Mouse (Mus musculus) hindbrain, postnatal 0 days (tissue): Measurements from ENCODE around the gene Aip. TPM values are rescaled to one million over a fixed set of nuclear protein-coding genes. Genes with fewer than 3 reads are reported as not detected.

Source experiments
- ATAC-seq: fragments of 200-750 bp; cut with Nextera tagmentation; 2 replicates; pipeline ENCODE4 v1.8.0; 2017; ENCODE audit warnings: mild to moderate bottlenecking, moderate TSS enrichment, moderate library complexity
- DNase-seq: peaks from one replicate; pipeline ENCODE4 v3.0.0-alpha.2; 2015; ENCODE audit warnings: low spot score
- H3K27ac ChIP-seq: fragments of 300-500 bp; sonication (generic); 2 replicates; pipeline ENCODE4 v1.5.1; 2014; ENCODE audit warnings: mild to moderate bottlenecking
- H3K27me3 ChIP-seq: fragments of 300-500 bp; sonication (generic); 2 replicates; pipeline ENCODE4 v1.6.1; 2014; ENCODE audit warnings: low read length, mixed read lengths; ENCODE audit not compliant: insufficient read depth
- H3K36me3 ChIP-seq: fragments of 300-500 bp; sonication (generic); 2 replicates; pipeline ENCODE4 v1.6.1; 2014; ENCODE audit warnings: low read length, mixed read lengths; ENCODE audit not compliant: insufficient read depth
- H3K4me1 ChIP-seq: fragments of 300-500 bp; sonication (generic); 2 replicates; pipeline ENCODE4 v1.6.1; 2014; ENCODE audit warnings: antibody characterized with exemption, low read length, mixed read lengths; ENCODE audit not compliant: insufficient read depth
- H3K4me2 ChIP-seq: fragments of 300-500 bp; sonication (generic); 2 replicates; pipeline ENCODE4 v1.6.1; 2014; ENCODE audit warnings: low read depth, mild to moderate bottlenecking, low read length, moderate library complexity, mixed read lengths
- H3K4me3 ChIP-seq: fragments of 300-500 bp; sonication (generic); 2 replicates; pipeline ENCODE4 v1.5.1; 2014; ENCODE audit warnings: low read length
- H3K9ac ChIP-seq: fragments of 300-500 bp; sonication (generic); replicated peaks from 2 replicates; pipeline ENCODE4 v1.6.1; 2014; ENCODE audit warnings: mild to moderate bottlenecking, low read length, moderate library complexity, mixed read lengths
- H3K9me3 ChIP-seq: fragments of 300-500 bp; sonication (generic); 2 replicates; pipeline ENCODE4 v1.6.1; 2016; ENCODE audit warnings: low read length, mixed read lengths
- CTCF ChIP-seq: IDR thresholded peaks from 2 replicates; pipeline ENCODE4 v1.5.1; 2016; ENCODE audit warnings: antibody characterized with exemption, control low read depth, low read depth
- WGBS: fragments of 180-500 bp; shearing (Covaris S2); extraction: QIAGEN DNeasy Blood & Tissue Kit; methylation state at CpG from one replicate; pipeline ENCODE4 v1.1.7; 2014; 5-methylcytosine and 5-hydroxymethylcytosine counted together
- polyA plus RNA-seq: library from polyadenylated mRNA; unstranded; fragments of >200 nt; fragmentation: Nextera tagmentation; extraction: Ambion mirVana; gene quantifications from 2 replicates; pipeline ENCODE4 v1.2.1, GENCODE M21; 2015
- total RNA-seq: library from RNA; depleted of rRNA; stranded (reverse); fragments of >200 nt; gene quantifications from 2 replicates; pipeline ENCODE4 v1.2.3, GENCODE M21; 2014

The Aip gene
- total and polyA plus RNA-seq, 2 experiments from 2014 or later, result 33.4 to 94.3 TPM

DNA sequence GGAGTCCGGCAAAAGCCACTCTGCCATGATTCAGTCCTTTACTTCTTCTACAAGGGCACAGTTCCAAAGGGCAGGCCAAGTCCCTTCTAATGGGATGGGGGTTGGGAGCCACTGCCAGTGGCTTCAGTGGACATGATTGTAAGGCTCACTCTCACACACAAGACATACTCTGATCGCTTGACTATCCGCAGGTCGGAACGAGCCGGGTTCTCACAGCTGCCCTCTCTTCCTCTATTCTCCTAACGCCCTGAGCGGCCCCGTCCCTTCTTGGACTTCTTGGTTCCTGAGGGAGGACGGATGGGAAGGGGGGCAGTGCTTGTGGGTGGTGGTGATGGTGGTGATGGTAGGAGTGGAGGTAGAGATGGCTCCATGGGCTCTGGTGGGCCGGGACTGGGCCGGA is 31.1 kb upstream of the Aip start:
- ATAC-seq, result no peak
- H3K36me3 ChIP-seq, result peaks cover 34% of the 10 kb centered on the region
- 88% methylated on average over 12 of the region's 12 CpGs for WGBS

DNA sequence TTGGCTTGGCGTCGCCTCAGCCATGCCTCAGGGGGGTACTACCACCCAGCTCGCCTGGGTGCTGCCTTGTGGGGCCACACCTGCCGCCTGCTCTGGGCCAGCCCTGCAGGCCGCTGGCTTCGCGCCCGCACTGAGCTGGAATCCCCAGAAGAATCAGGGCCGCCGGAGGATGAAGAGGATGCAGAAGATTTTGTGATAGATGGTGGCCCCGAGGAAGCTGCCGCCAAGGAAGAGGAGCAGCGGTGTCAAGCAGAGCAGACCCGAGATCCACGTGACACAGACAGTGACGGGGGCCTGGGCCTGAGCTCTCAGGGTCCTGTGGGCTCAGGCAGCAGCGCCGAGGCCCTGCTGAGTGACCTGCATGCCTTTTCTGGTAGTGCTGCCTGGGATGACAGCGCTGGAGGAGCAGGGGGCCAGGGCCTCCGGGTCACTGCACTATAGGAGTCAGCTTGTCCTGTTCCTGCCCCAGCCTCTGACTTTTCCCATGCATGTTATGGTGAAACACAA is 30.5 kb upstream of the Aip start:
- WGBS, result 55% methylated on average over 20 of the region's 20 CpGs

More for the DNA sequence above, 31.1 kb upstream of the Aip start:
- H3K9ac ChIP-seq, result no peak overlapping the region
- no peak overlapping the region for H3K4me3 ChIP-seq
- no peak overlapping the region for H3K4me2 ChIP-seq
- no peaks in the 10 kb centered on the region for H3K9me3 ChIP-seq
- TF ChIP-seq CTCF, result no peak
- no peaks in the 10 kb centered on the region for H3K4me1 ChIP-seq
- no peak for DNase-seq
- H3K27ac ChIP-seq, result no peak overlapping the region
- no peaks in the 10 kb centered on the region for H3K27me3 ChIP-seq

DNA sequence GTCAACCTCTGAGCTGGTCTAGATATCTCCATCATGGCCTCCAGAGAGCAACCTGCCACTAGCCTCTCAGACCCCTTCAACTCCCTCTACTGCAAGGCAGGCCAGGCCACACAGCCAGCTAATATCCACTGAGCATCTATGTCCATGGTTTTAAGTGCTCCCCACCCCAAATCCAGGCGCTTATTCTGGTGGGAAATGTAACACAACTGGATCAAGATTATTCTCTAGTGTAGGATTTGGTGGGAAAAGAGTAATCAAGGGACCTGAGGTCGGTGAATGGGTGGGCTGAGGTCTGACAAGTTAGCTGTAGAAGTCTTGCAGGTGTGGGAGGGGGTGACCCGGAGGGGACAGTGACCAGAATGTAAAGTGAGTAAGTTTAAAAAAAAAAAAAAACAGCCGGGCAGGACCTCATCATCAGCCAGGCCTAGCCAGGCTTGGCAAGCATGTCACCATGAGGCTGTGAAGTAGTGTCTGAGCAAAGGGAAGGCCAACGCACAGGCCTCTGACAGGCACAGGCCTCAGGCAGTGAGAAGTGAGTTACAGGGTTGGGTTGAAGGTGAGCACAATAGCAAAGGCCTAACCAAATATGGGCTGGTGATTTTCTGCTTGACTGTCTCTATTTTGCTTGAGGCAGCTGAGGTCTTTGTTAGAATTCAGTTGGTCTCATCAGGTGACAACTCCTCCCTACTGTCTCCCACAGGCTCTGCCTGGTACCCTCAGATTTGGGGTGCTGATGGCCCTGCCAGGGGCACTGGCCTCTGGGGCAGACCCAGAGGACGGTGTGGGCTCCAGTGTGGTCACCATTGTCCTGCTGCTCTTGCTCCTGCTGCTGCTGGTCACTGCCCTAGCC is 29.8 kb upstream of the Aip start:
- WGBS, result 65% methylated on average over 6 of the region's 6 CpGs
- Histone ChIP-seq H3K27me3 (no peaks in the 10 kb centered on the region), H3K27ac (no peak overlapping the region), H3K36me3 (peaks cover 34% of the 10 kb centered on the region), H3K4me2 (no peak overlapping the region), H3K4me1 (no peaks in the 10 kb centered on the region), H3K9me3 (no peaks in the 10 kb centered on the region), H3K4me3 (no peak overlapping the region), H3K9ac (no peak overlapping the region)
- DNase-seq (no peak), ATAC-seq (no peak)
- no peak for TF ChIP-seq CTCF

More for the DNA sequence above, 30.5 kb upstream of the Aip start:
- no peak for TF ChIP-seq CTCF
- no peak overlapping the region for H3K9ac ChIP-seq
- peaks cover 35% of the 10 kb centered on the region for H3K36me3 ChIP-seq
- no peaks in the 10 kb centered on the region for H3K4me1 ChIP-seq
- no peaks in the 10 kb centered on the region for H3K27me3 ChIP-seq
- no peak overlapping the region for H3K4me3 ChIP-seq
- ATAC-seq (no peak), DNase-seq (no peak)
- H3K9me3 ChIP-seq, result no peaks in the 10 kb centered on the region
- no peak overlapping the region for H3K27ac ChIP-seq
- no peak overlapping the region for H3K4me2 ChIP-seq

GRCm38 (mm10) chr19:4154437-4155222 is 29.0 kb upstream of the Aip start:
- Histone ChIP-seq H3K9ac (no peak overlapping the region), H3K27ac (no peak overlapping the region), H3K36me3 (peaks cover 33% of the 10 kb centered on the region), H3K9me3 (no peaks in the 10 kb centered on the region), H3K4me2 (no peak overlapping the region), H3K4me1 (0 out of 2 replicates have a peak, but pooled peaks cover 2% of the 10 kb centered on the region), H3K27me3 (no peaks in the 10 kb centered on the region), H3K4me3 (no peak overlapping the region)
- ATAC-seq (no peak), DNase-seq (no peak)
- 80% methylated on average over 13 of the region's 13 CpGs for WGBS
- no peak for TF ChIP-seq CTCF

DNA sequence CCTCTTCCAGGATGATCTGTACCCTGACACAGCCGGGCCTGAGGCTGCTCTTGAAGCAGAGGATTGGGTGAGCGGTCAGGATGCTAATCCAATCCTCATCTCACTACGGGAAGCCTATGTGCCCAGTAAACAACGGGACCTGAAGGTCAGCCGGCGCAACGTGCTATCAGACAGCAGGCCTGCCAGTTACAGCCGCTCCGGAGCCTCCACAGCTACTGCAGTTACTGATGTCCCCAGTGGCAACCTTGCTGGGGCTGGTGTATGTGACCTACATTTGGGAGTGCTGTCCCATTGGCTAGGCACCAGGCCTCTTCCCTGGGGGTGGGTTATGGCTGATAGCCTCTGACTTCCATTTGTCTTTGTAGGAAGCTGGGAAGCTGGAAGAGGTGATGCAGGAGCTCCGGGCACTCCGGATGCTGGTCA is 27.6 kb upstream of the Aip start, which contains the start of gene Ptprcap:
TSS of gene Ptprcap (plus strand) at position 373 of the 423 bp plus-strand sequence.
- H3K27ac ChIP-seq, result peak within 1 kb of the TSS; percentile 58; the same call in 1 of the 2 replicates
- DNase-seq (peak; percentile 20), ATAC-seq (no peak)
- no peaks in the 10 kb centered on the region for H3K9me3 ChIP-seq
- H3K27me3 ChIP-seq, result no peaks in the 10 kb centered on the region
- no peak within 1 kb of the TSS for H3K4me3 ChIP-seq
- H3K9ac ChIP-seq, result no peak within 1 kb of the TSS
- H3K4me2 ChIP-seq, result no peak within 1 kb of the TSS
- H3K4me1 ChIP-seq, result peaks cover 10% of the 10 kb centered on the region; the same call in 1 of the 2 replicates
- WGBS, result 68% methylated on average over 11 of the region's 11 CpGs
- peaks cover 19% of the 10 kb centered on the region; the same call in 1 of the 2 replicates for H3K36me3 ChIP-seq
- TF ChIP-seq CTCF, result no peak

- 72% methylated on average over 8 of the region's 8 CpGs for whole genome bisulfite sequencing
- Histone ChIP-seq H3K27ac (peak overlapping the region; percentile 58; the same call in 1 of the 2 replicates), H3K9me3 (no peaks in the 10 kb centered on the region), H3K4me3 (no peak overlapping the region), H3K9ac (no peak overlapping the region), H3K36me3 (peaks cover 14% of the 10 kb centered on the region; the same call in 1 of the 2 replicates), H3K27me3 (no peaks in the 10 kb centered on the region), H3K4me1 (peaks cover 11% of the 10 kb centered on the region), H3K4me2 (no peak overlapping the region)
- no peak for ATAC-seq
- no peak for TF ChIP-seq CTCF
- DNase-seq, result peak; percentile 32
Measured at GRCm38 (mm10) chr19:4152445-4153231, 27.0 kb upstream of the Aip start.
